Mouse (Mus musculus): ENCODE measurements at regions not wholly inside any gene's neighbourhood (a gene's known extent, or its start where the extent isn't known, plus 50 kb on each side); places are given as distances from the start of the nearest gene placed in this dataset.

DNA sequence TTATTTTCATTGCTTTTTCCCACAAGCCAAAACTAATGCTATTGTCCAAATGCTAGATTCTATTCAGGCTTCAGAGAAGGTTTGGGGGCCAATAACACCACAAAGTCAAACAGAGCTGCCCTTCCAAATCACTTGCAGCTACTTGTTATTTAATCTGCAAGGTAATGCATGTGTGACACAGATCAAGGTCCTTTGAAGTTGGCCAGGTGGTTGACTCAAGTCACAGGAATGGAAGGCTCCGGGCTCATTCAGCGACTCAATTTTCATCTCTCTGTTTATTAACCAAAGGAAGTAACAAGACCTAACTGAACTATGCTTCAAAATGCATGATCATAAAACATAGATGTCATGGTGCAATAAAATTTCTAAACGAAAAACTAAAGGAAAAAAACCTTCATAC, 300.0 kb upstream of the 1700008P02Rik start:
- H3K4me1 ChIP-seq (ENCODE audit: control insufficient read depth, insufficient read depth, low read length), result no peaks in the 10 kb centered on the region
- no peak for DNase-seq
- TF ChIP-seq CTCF (IDR thresholded peaks at IDR 0.05; ENCODE audit: borderline replicate concordance, insufficient read depth, low read depth, low read length), result no peak
- TF ChIP-seq POLR2A (IDR thresholded peaks at IDR 0.05; ENCODE audit: borderline replicate concordance, insufficient read depth, low read length), result no peak
- no peak overlapping the region for H3K4me3 ChIP-seq (replicated peaks; ENCODE audit: insufficient read depth, low read depth, low read length)
- H3K27me3 ChIP-seq (ENCODE audit: control insufficient read depth, insufficient read depth, low read length), result no peaks in the 10 kb centered on the region
- H3K27ac ChIP-seq (ENCODE audit: insufficient read depth, low read length), result no peak overlapping the region
- 86% methylated on average over 3 of the region's 3 CpGs for WGBS

DNA sequence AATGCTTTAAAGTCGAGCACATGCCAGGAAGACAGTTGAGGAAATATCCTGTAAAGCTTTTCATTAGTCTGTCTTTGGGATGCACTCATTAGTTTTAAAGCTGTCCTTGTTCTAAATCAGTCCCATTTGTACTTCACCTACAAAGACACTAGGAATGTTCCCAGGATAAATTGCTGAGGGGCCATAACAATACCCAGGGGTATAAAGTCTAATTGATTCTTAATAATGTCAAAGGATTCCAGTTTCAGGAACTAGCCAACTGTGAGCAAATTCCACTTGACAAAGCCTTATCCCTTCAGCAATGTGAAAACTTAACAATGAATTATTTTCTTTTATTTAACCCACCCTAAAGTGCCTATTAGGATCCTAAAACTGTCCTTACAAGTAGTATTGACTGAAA, 267.7 kb upstream of the 1700008P02Rik start:
- 69% methylated on average over 1 of the region's 1 CpGs for WGBS
- no peak overlapping the region for H3K4me3 ChIP-seq (replicated peaks; ENCODE audit: insufficient read depth, low read depth, low read length)
- no peak for TF ChIP-seq CTCF (IDR thresholded peaks at IDR 0.05; ENCODE audit: borderline replicate concordance, insufficient read depth, low read depth, low read length)
- no peak for TF ChIP-seq POLR2A (IDR thresholded peaks at IDR 0.05; ENCODE audit: borderline replicate concordance, insufficient read depth, low read length)
- no peak for DNase-seq
- H3K4me1 ChIP-seq (ENCODE audit: control insufficient read depth, insufficient read depth, low read length), result no peaks in the 10 kb centered on the region
- H3K27me3 ChIP-seq (ENCODE audit: control insufficient read depth, insufficient read depth, low read length), result no peaks in the 10 kb centered on the region
- H3K27ac ChIP-seq (ENCODE audit: insufficient read depth, low read length), result no peak overlapping the region

DNA sequence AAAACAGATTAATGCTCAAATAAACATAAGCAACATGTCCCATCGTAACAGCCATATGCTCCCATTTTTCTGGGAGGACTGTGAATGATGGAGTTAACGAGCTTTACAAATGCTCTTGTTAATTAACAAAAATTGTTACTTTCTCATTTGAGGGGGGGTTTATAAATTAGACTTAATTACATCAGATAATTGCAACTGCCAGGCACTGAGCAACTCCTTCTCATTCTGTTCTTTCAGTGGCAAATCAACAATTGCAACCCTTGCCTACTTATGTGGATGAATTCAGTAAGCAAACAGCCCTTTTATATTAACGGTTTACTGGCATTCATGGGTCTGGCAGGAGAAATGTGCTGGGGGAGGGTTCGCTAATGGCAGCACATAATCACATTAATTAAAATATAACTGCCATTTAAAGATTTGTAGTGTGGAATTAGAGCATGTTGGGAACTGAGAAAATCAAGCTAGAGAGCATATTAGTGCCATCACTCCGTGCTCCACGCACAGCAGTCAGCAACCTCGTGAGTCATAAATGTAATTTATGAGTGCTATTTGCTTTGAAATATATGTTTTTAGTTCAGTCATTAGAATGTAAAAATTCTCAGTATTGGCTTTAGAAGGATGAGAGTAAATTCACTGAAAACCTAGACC, 266.9 kb upstream of the 1700008P02Rik start:
- TF ChIP-seq POLR2A (IDR thresholded peaks at IDR 0.05; ENCODE audit: borderline replicate concordance, insufficient read depth, low read length) (no peak), CTCF (IDR thresholded peaks at IDR 0.05; ENCODE audit: borderline replicate concordance, insufficient read depth, low read depth, low read length) (no peak)
- Histone ChIP-seq H3K4me3 (replicated peaks; ENCODE audit: insufficient read depth, low read depth, low read length) (no peak overlapping the region), H3K4me1 (ENCODE audit: control insufficient read depth, insufficient read depth, low read length) (no peaks in the 10 kb centered on the region), H3K27ac (ENCODE audit: insufficient read depth, low read length) (no peak overlapping the region), H3K27me3 (ENCODE audit: control insufficient read depth, insufficient read depth, low read length) (no peaks in the 10 kb centered on the region)
- 55% methylated on average over 7 of the region's 7 CpGs for WGBS
- no peak for DNase-seq

DNA sequence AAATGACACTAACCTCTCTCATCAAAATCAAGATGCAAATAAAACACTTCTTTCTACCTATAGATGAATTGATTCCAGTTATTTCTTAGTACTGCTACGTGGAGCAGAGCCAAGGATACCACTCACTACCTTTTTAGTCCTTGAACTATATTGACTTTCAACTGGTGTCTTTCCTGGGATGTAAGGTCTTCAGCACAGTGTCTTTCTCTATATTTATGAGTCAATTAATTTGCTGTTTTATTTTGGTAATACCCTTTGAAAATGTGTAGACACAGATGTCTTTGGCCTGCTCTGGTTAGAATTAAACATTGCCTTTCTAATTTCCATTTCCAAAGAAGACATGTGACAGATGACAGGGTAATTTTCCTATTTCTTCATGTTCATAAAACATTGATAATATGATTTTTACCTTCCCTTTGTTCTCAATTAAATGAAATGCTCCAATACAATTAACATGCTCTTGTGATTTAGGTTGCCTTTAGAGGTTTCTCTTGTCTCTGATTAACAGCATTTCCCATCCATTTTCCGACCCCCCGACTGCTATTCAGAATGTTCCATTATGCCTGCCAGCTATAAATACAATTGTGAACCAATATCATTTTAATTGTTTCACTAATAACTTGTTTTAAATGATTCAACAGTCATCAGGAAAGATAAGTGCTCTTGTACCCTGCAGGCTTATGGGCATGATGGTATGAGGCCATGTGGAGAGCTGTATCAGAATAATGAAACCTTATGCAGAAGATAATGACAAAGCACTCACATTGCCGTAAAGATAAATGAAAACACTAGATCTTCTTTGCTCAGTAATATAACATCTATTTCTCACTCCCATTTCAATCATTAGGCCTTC, 266.2 kb upstream of the 1700008P02Rik start:
- Histone ChIP-seq H3K4me1 (ENCODE audit: control insufficient read depth, insufficient read depth, low read length) (no peaks in the 10 kb centered on the region), H3K4me3 (replicated peaks; ENCODE audit: insufficient read depth, low read depth, low read length) (no peak overlapping the region), H3K27me3 (ENCODE audit: control insufficient read depth, insufficient read depth, low read length) (no peaks in the 10 kb centered on the region), H3K27ac (ENCODE audit: insufficient read depth, low read length) (no peak overlapping the region)
- WGBS, result 90% methylated on average over 4 of the region's 4 CpGs
- no peak for DNase-seq
- TF ChIP-seq CTCF (IDR thresholded peaks at IDR 0.05; ENCODE audit: borderline replicate concordance, insufficient read depth, low read depth, low read length), result no peak

DNA sequence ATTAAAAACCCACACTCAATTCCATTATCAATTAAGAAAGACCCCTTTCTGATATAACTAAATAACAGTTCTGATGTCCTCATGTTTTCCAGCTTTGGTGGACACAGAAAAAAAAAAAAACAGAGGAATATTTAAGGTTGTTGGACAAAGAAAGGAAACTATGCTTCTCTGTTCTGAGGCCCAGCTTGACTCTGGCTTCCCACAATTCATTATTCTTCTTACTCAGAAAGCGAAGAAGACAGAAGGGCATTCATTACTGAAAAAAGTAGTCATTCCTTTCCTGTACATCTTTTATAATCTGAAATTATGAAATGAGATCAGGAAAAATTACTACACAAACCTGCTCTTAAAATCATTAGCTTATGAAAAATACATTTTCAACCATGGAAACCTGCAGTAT, 263.2 kb upstream of the 1700008P02Rik start:
- DNase-seq, result no peak
- WGBS, result 48% methylated on average over 1 of the region's 1 CpGs
- H3K27me3 ChIP-seq (ENCODE audit: control insufficient read depth, insufficient read depth, low read length), result no peaks in the 10 kb centered on the region
- H3K27ac ChIP-seq (ENCODE audit: insufficient read depth, low read length), result no peak overlapping the region
- H3K4me3 ChIP-seq (replicated peaks; ENCODE audit: insufficient read depth, low read depth, low read length), result no peak overlapping the region
- no peak for TF ChIP-seq CTCF (IDR thresholded peaks at IDR 0.05; ENCODE audit: borderline replicate concordance, insufficient read depth, low read depth, low read length)
- TF ChIP-seq POLR2A (IDR thresholded peaks at IDR 0.05; ENCODE audit: borderline replicate concordance, insufficient read depth, low read length), result no peak
- no peaks in the 10 kb centered on the region for H3K4me1 ChIP-seq (ENCODE audit: control insufficient read depth, insufficient read depth, low read length)

DNA sequence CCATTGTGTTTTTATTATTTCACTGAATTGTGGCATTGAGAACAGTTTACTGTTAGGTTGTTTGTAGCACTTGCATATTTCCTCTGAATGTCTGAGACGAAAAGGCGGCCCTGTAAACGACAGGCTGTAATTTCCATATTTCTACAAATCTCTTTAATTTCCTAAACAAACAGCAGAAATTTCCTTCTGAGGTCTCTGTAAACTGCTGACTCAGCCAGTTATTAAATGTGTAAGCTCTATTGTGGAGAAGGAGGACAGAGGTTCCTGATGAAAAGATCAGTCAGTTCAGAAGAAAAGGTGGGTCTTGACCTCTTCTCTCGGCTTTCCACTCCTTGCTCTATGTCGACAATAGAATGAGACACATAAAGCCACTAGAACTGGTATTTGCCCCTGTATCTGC, 256.0 kb upstream of the 1700008P02Rik start:
- TF ChIP-seq CTCF (IDR thresholded peaks at IDR 0.05; ENCODE audit: borderline replicate concordance, insufficient read depth, low read depth, low read length), result no peak
- no peak overlapping the region for H3K4me3 ChIP-seq (replicated peaks; ENCODE audit: insufficient read depth, low read depth, low read length)
- H3K27ac ChIP-seq (ENCODE audit: insufficient read depth, low read length), result no peak overlapping the region
- H3K27me3 ChIP-seq (ENCODE audit: control insufficient read depth, insufficient read depth, low read length), result no peaks in the 10 kb centered on the region
- no peaks in the 10 kb centered on the region for H3K4me1 ChIP-seq (ENCODE audit: control insufficient read depth, insufficient read depth, low read length)
- no peak for DNase-seq
- WGBS, result 85% methylated on average over 5 of the region's 5 CpGs

DNA sequence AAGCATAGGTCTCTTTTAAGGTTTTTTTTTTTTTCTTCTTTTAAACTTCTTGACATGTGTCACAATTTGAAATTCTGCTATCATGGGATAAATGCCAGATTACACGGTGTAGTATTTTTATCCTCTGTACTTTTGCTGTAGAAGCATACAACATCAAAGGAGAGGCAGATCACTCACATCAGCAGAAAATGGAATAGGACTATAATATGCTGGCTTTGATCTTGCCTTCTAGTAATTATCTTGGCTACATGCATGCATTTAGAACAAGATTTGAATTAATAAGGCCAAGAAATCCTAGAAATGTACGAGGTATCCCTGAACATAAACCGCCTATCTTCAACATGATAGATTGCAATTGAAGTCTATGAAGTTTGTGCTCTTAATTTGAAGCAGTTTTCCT, 251.9 kb upstream of the 1700008P02Rik start:
- no peak for TF ChIP-seq POLR2A (IDR thresholded peaks at IDR 0.05; ENCODE audit: borderline replicate concordance, insufficient read depth, low read length)
- TF ChIP-seq CTCF (IDR thresholded peaks at IDR 0.05; ENCODE audit: borderline replicate concordance, insufficient read depth, low read depth, low read length), result no peak
- WGBS, result 33% methylated on average over 3 of the region's 3 CpGs
- no peak for DNase-seq
- no peak overlapping the region for H3K27ac ChIP-seq (ENCODE audit: insufficient read depth, low read length)
- no peaks in the 10 kb centered on the region for H3K4me1 ChIP-seq (ENCODE audit: control insufficient read depth, insufficient read depth, low read length)
- H3K4me3 ChIP-seq (replicated peaks; ENCODE audit: insufficient read depth, low read depth, low read length), result no peak overlapping the region
- H3K27me3 ChIP-seq (ENCODE audit: control insufficient read depth, insufficient read depth, low read length), result no peaks in the 10 kb centered on the region

DNA sequence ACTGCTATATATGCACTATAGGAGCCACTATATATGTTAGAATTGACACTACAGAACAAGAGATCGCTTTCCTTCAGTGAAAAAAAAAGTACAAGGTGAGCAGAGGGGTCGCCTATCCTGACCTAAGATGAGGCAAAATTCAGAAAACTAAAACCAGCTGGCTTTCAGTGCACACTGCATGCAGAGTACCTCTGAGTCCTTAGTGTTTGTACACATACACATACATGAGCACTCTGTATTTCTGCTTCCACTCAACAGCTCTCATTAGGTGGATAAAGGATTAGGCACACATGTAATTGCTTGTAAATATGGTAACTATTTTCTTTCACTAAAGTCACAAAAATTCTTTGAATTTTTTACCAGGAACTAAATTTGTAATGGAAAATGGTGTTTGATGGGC, 251.5 kb upstream of the 1700008P02Rik start:
- Histone ChIP-seq H3K4me1 (ENCODE audit: control insufficient read depth, insufficient read depth, low read length) (no peaks in the 10 kb centered on the region), H3K4me3 (replicated peaks; ENCODE audit: insufficient read depth, low read depth, low read length) (no peak overlapping the region), H3K27ac (ENCODE audit: insufficient read depth, low read length) (no peak overlapping the region), H3K27me3 (ENCODE audit: control insufficient read depth, insufficient read depth, low read length) (no peaks in the 10 kb centered on the region)
- DNase-seq, result no peak
- TF ChIP-seq CTCF (IDR thresholded peaks at IDR 0.05; ENCODE audit: borderline replicate concordance, insufficient read depth, low read depth, low read length) (no peak), POLR2A (IDR thresholded peaks at IDR 0.05; ENCODE audit: borderline replicate concordance, insufficient read depth, low read length) (no peak)
- 80% methylated on average over 2 of the region's 2 CpGs for WGBS
